Mouse (Mus musculus): ENCODE measurements around the gene Scel.
"Not testable (repeated sequence)": the region's sequence is repeated elsewhere in the genome, so short reads cannot be mapped to it uniquely, and the experiment has no call there.

Gene Scel

DNA sequence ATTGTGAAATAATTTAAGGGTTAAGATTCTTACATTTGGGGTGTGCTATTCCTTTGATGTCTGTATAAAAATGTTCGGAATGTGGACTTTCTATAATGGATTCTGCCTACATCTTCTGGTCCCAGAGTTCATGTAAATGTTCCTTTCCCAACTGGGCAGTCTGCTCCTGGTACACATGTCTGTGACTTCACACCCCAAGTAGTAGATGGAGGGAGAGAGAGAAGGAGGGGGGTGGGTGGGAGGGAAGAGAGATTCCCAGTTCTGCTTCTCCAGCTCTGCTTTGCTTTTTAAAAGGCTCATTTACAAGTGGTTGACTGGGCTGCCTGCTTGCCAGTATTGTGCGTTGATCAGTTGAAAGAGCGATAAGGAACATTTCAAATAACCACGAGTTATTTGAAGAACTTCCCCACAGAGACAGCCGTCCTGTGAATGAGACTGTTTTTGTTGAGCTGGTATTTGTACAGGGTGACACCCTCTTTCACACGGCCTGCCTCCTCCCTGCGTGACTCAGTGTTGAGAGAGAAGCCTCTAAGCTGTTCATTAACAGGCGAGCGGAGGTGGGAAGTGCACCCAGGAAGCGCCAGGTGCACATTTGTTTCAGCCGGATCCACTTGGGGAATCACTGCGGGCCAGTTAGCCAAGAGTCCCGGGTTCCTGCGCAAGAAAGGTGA, at the start of gene Scel:
TSS of gene Scel (plus strand) at position 541 of the 671 bp plus-strand sequence.
- in situ Hi-C loops (cut with MboI; ENCODE audit: low sequenced_read_pairs), result no loop called here

DNA sequence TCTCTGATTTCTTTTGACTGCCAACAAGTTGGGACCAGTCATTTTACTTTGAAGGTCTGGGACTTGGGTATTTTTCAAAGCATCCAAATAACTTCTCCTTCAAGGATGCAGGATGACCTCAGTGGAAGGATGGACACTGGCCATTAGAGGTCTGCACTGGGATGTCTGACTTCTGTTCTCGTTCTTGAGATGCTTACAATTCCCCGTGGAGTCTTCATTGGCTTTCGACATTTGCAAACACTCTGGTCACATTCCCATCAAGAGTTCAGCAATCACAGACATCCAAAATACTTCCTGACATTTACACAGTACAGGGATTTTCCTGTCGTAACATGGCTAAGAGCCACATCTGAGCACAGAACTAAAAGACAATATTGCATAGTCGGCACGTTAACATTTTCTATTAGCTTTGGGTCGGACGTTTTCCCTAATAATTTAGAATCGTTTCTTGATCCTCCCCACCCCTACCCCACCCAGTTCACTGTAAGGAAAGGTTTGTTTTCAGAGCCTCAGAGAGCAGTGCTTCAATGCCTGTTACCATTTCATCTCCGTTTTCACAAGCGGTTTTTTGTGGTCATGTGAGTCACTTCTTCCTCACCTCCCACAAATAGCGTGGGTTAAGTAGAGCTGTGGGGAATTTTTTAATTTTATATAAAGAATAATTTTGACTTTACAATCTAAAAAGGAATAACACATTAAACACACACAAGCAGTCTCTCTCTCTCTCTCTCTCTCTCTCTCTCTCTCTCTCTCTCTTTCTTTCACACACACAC, 44.3 kb upstream of the Scel start:
- in situ Hi-C loops (cut with MboI; ENCODE audit: low sequenced_read_pairs), result no loop called here

DNA sequence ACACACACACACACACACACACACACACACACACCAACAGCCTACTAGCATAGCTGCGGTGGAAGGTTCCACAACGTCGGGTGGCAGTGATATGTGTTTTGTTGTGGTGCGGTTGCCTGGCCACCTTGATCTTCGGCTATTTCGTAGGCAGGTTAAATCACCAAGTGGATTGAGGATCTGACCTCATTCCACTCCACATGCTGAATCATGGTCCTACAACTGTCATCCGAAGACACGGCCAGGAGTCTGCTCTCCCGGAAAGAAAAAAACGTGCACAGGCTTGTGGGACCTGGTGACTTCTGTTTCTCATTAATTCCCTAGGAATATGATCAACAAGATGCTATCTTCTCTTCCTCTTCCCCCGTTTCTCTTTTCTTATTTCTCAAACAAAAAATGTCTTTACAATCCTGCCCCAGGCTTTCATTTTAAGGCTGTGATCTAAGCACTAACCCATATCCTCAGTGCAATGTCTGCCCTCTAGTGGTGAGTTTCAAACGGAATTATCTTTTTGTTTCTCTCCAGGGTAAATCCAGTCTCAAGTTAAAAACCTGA, 43.6 kb upstream of the Scel start:
- in situ Hi-C loops (cut with MboI; ENCODE audit: low sequenced_read_pairs), result no loop called here

DNA sequence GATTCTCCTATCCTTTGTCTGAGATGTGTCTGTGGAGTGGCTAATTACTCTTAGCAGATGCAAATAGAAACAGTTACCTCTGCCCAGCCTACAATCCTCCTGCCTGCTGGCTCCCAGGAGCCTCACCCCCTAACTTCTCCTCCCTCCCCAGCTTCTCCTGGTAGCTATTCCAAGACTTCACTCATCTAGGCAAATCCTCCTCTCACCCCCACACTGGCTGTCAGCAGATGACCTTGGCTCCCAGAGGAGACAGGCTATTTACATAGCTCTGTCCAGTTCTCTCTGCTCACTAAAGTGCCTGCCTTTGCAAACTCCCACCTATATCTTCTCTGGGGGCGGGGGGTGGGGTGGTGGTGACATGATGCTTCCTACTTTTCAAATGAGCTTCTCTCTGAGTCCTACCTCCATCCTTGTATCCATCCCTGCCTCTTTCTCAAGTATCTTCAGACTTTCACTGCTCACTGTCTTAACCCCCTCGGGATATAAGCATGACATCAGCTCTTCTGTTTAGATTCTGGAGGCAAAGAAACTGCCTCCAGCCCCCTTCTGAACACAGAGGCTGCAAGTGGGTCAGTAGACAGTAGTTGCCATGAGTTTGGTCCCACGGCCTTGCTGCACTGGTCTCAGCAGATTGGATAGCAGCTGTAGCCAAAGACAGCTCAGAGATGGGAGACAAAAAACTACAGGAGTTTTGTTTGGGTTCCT, 41.9 kb upstream of the Scel start:
- in situ Hi-C loops (cut with MboI; ENCODE audit: low sequenced_read_pairs), result no loop called here

DNA sequence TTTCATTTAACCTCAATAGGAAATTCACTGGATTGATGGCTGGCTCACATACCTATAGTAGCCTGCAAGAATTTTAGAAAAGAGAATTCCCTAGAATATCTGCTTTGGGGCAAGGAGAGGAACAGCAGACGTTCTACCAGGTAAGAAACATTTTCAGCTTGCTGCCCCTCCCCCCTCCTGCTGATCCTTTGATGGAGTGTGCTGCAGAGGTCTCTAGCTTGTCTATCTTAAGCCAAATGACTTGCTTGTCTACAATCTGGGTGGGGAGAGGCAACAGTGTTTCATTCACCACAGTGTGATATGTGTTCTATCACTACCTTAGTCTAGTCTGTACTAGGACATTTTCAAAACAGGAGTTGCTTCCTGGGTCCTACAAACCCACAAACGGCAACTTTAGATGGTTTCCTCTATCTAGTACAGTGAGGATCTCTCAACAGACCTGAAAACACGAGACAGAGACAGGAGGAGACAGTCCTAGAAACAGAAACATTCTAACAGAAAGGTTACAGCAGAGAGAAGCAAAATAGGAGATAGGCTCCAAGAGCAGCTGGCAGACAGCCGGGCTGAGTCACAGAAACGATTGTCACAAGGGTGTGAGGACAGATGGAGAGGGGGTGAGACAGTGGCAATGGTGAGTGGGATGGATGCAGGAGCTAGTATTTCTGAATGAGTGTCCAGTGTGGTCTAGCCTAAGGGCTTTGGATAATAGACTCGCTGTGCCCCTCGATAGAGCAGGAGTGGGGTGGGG, 41.2 kb upstream of the Scel start:
- in situ Hi-C loops (cut with MboI; ENCODE audit: low sequenced_read_pairs), result no loop called here

DNA sequence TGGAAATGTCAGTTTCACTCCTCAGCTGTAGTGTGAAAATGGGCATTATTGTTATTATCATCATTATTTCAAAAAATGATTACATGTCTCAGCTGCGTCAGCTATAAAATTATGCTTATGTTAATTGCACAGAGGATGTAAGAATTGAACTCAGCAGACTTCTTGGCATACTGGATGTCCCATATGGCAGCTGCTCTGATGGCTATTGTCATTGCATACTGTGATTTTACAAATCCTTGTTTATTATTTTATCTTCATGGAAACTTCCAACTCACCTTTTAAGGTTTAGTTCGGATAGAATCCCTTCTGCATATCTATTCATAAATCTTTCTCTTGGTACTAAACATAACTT, 40.6 kb upstream of the Scel start:
- in situ Hi-C loops (cut with MboI; ENCODE audit: low sequenced_read_pairs), result no loop called here

DNA sequence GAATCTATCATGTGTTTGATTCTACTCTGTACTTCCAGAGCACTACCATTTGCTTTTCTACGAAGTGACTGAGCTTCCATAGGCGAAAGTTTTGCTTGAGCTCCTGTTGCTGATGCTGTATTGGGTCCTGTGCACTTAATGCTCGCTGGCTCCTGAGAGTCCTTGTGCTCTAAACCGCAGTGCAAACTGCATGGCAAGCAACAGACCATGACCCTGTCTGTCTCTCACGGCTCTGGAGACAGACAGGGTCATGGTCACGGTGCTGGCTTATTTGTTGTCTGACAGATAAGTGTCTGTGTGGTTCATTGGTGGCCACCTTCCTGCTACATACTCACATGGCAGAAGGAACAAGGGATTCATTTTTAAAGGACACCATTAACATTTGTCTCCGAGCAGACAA, 37.8 kb upstream of the Scel start:
- in situ Hi-C loops (cut with MboI; ENCODE audit: low sequenced_read_pairs), result no loop called here

DNA sequence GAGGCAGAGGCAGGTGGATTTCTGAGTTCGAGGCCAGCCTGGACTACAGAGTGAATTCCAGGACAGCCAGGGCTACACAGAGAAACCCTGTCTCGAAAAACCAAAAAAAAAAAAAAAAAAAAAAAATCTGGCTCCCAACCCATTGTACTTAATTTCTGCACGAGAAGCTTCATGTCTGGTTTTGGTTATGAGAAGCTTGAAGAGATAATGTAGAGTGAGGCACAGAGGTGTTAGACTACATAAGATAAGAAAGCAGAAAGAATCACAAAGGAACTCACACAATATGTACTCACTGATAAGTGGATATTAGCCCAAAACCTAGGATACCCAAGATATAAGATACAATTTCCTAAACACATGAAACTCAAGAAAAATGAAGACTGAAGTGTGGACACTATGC, 36.9 kb upstream of the Scel start:
- in situ Hi-C loops (cut with MboI; ENCODE audit: low sequenced_read_pairs), result not testable (repeated sequence)

DNA sequence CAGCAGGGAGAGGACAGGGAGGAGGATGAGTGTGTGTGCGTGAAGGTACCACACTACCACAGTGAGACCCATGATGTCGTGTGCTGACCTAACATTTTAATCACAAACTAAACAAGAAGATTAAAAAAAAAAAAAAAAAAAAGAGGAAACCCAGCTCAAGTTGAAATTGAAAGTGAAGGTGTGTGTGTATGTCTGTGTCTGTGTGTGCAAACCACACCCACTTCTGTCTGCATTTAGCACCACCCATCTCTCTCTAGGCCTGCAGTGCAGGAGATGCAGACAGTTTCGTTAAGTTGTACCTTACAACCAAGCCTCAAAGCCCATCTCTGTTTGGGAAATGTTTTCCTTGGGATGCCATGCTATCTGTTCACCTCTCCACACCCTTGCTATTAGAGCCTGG, 35.9 kb upstream of the Scel start:
- in situ Hi-C loops (cut with MboI; ENCODE audit: low sequenced_read_pairs), result no loop called here

DNA sequence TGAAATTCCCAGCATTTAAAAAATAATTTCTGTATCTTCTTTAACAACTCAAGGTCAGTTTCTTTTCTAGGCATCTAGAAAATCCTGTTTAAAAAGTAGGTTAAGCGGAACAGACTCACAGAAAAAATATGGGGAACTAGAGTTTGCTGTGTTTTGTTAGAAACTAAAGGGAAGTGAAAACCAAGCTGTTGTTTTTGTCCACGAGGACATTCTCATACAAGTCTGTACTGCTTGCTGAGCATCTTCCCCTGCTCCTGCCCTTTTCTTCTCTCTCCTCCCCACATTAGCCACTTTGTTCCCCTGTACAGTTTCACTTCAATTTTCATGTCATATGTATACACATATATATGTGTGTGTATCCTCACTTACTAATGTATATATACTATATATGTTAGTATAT, 35.2 kb upstream of the Scel start:
- in situ Hi-C loops (cut with MboI; ENCODE audit: low sequenced_read_pairs), result no loop called here

DNA sequence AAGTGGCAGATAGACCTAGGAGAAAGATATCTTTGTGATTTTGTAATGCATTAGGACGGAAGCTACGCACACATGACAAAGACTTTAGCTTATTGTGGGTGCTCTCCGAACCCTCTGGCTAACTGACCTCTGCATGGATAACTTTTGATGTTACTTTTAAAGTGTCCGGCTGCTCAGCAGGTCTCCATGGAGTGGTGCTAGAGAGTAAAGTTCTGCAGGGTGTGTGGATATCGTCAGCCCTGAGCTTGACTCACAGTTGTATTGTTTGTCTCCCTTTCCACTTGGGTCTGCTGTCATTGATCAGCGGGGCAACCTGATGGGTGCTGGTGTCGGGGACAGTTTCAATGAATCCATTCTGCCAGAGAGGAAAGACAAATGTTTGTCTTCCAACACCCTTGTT, 33.7 kb upstream of the Scel start:
- in situ Hi-C loops (cut with MboI; ENCODE audit: low sequenced_read_pairs), result no loop called here

DNA sequence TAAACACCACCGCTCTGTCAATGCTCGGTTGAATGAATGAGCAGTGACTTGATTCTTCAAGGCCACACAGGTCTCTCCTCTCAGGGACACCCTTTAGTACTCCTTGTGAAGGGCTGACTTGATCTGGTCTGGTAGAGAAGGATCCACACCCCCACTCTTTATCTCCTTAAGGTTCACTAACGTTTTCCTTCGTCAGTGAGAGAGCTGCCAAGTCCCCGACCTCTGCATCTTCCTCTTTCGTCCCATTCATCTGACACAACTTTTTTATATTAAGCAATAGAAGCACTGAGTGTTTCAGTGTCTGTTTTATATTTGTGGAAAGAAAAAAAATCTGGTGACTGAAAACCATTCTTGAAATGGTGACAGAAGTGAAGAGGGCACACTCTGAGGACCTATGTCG, 31.6 kb upstream of the Scel start:
- in situ Hi-C loops (cut with MboI; ENCODE audit: low sequenced_read_pairs), result no loop called here

DNA sequence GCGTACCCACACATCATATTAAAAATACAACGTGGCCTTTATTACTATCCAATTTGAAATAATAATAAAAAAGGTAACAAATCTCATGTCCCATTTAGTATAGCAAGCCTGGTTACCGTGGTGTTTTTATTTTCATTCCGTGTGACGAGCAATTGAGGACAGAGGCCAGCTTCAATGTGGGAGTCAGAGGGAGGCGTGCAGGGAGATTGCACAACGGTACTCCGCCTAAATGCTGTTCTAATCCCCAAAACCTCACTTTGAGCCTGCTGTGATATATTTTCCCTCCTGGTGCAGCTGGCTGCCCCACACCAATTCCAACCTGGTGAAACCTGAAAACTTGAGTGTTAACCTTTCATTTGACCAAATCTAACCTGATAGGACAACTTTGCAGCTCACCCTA, 27.5 kb upstream of the Scel start:
- in situ Hi-C loops (cut with MboI; ENCODE audit: low sequenced_read_pairs), result no loop called here

DNA sequence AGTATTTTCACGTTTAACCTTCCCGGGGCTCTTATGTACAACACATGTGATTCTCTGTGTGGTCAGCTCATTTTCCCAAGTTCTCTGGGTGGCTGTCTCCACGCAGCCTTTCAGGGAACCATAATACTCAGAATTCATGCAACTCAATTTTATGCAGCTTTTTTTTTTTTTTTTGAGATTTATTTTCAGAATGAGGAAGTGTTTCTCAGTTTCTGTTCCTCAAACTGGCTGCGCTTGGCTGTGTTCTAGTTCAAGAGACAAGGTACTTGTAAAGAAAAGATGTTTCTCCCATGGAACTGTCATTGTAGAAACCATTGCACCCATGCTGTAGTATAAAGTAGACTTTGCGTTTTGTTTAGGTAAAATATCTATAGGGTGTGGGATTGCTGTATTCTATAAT, 26.2 kb upstream of the Scel start:
- in situ Hi-C loops (cut with MboI; ENCODE audit: low sequenced_read_pairs), result no loop called here

DNA sequence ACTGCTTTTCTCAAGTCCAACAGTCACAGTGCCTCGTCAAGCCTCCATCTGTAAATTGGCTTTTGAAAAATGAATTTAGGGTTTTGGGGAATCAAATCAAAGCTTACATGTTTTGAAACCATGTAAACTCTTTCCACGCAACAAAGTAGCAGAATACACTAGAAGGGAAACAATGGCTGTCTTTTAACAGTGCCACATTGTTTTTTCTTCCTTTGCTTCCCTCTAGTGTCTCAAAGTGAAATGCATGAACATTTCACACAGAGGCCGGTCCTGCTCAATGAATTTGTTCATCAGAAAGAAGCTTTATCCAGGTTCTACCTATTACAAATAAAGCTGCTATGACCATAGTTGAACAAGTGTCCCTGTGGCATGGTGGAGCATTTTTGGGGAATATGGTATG, 24.5 kb upstream of the Scel start:
- in situ Hi-C loops (cut with MboI; ENCODE audit: low sequenced_read_pairs), result no loop called here

DNA sequence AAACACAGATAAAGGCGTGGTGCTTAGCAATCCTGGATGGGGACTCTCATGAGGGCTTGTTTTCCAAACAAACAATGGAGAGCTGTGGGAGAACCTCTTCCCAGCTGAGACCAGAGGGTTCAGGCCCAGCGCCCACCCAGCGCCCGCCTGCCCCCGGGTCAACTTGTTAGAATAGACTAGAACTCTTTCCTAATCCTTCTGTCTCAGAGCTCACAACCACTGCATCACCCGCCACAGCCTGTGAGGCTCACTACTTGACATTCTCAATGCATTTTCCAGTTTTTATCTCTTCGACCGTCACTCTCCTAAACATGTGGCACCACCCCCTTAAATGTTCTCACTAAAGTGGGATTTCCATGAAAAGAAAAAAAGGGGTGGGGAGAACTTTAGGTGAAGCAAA, 14.9 kb upstream of the Scel start:
- in situ Hi-C loops (cut with MboI; ENCODE audit: low sequenced_read_pairs), result no loop called here

DNA sequence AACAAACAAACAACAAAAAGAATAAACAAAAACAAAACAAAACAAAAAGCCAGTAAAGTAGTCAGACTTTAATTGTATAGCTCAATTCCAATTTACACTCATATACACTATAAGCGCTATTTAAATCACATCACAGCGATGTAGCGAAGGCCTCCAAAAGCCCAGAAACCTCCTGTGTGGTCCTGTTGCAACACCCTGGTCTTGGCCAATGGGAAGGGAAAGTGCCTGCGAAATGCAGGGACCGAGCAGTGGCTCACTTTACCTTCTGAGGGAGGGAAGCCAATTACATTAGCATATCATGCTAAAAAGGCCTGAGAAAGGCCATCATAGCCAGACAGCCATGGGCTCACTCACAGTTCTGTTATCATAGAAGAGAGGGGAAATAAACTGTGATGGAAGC, 14.5 kb upstream of the Scel start:
- in situ Hi-C loops (cut with MboI; ENCODE audit: low sequenced_read_pairs), result no loop called here

DNA sequence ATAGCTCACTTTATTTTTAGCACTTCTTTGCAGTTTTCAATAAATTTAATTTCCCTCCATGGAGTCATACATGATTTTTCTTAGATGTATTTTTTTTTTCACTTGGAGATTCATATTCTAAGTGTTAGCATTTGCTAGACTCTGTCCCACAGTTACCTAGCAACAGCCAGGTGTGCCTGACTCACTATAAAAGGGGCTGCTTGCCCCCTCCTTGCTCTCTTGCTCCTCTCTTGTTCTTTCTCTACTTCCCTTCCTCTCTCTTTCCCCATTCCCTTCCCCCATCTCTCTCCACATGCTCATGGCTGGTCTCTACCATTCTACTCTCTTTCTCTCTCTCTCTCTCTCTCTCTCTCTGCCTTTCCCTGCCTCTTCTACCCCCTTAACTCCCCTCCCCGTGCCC, 14.1 kb upstream of the Scel start:
- in situ Hi-C loops (cut with MboI; ENCODE audit: low sequenced_read_pairs), result no loop called here

DNA sequence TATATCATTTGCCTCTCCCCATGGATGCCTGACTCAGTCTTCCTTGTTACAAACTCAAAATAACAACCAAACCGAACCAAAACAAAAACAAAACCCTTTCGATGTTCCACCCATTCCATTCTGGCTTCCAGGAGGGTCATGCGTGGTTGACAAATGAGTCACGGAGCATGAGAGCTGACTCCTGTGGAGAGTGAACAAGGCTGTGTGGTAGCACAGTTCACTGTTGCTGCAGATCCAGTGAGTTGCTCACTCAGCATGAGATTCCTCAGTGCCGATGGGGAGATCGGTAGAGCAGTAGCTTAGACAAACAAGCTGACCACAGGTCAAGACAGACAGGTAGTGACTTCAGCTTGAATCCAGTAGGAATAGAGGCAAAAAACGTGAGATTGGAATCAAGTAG, 12.8 kb upstream of the Scel start:
- in situ Hi-C loops (cut with MboI; ENCODE audit: low sequenced_read_pairs), result no loop called here

DNA sequence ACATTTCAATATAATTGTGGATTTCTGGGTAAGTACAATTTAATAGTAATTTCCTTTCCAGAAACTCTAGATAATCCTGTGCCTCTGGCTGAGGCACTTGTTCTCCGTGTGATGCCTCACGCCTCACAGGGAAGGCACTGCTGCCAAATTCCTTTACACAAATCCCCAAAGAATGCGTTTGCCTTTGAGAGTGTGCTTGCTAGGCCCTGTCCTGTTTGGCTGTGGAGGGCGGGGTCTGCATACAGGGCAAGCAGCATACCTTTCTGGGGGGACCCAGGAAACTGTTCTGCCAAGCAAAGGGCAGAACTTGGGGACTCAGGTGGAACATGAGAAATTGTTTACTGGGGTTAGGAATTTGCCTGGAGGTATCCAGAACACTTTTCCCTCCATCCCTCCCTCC, 12.2 kb upstream of the Scel start:
- in situ Hi-C loops (cut with MboI; ENCODE audit: low sequenced_read_pairs), result no loop called here

DNA sequence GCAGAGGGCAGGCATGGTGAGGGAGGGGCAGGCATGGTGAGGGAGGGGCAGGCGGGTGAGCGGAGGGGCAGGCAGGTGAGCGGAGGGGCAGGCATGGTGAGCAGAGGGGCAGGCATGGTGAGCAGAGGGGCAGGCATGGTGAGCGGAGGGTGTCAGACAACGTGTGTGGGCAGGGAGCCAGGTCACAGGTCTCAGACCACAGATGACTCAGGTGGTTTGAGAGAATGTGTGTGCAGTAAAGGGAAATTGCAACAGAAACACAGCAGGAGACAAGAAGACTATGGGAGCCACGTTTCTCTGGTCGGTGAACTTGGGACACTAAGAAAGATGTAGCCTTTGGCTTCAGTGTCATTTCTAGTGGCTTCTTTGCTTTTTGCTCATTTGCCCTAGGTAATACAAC, 8.6 kb upstream of the Scel start:
- in situ Hi-C loops (cut with MboI; ENCODE audit: low sequenced_read_pairs), result no loop called here

Measured in CH12F3 (cell line).